Mouse (Mus musculus) MEL (cell line): Measurements from ENCODE around the gene Naa60. TPM values are rescaled to one million over a fixed set of nuclear protein-coding genes. Genes with fewer than 3 reads are reported as not detected.

Experiments used
- DNase-seq: peaks from one replicate; pipeline ENCODE4 v3.0.0; 2011; ENCODE audit warnings: low read depth, low spot score
- H3K27ac ChIP-seq: 2 replicates; pipeline ENCODE4 v1.5.1; 2012; ENCODE audit warnings: low read depth, mild to moderate bottlenecking, control low read depth, low read length, moderate library complexity; ENCODE audit not compliant: control insufficient read depth
- H3K27me3 ChIP-seq, 2 experiments: fragments of 150-350 bp in 1 of 2; sonication (generic) in 1 of 2; 2 replicates each; pipeline ENCODE4 v1.6.1; 2012; ENCODE audit warnings: low read length in 2 of 2, mild to moderate bottlenecking in 2 of 2, improper control_type of control experiment in 1 of 2, moderate library complexity in 1 of 2; ENCODE audit not compliant: insufficient read depth in 2 of 2, control insufficient read depth in 1 of 2
- H3K36me3 ChIP-seq, 2 experiments: 2 replicates each; pipeline ENCODE4 v1.6.1; 2012 to 2014; ENCODE audit warnings: low read length in 2 of 2, improper control_type of control experiment in 1 of 2, inconsistent platforms in 1 of 2, mild to moderate bottlenecking in 1 of 2; ENCODE audit not compliant: insufficient read depth in 2 of 2, control insufficient read depth in 1 of 2
- H3K4me1 ChIP-seq, 2 experiments: fragments of 150-350 bp in 1 of 2; sonication (generic) in 1 of 2; 2 replicates each; pipeline ENCODE4 v1.6.1; 2012; ENCODE audit warnings: low read length in 2 of 2, improper control_type of control experiment in 1 of 2, mild to moderate bottlenecking in 1 of 2; ENCODE audit not compliant: insufficient read depth in 2 of 2, control insufficient read depth in 1 of 2
- H3K4me3 ChIP-seq, 2 experiments: fragments of 150-350 bp in 1 of 2; sonication (generic) in 1 of 2; 2 replicates each; pipeline ENCODE4 v1.5.1; 2012; ENCODE audit warnings: low read depth in 2 of 2, low read length in 2 of 2, mild to moderate bottlenecking in 2 of 2, moderate library complexity in 2 of 2, control low read depth in 1 of 2, improper control_type of control experiment in 1 of 2; ENCODE audit not compliant: control insufficient read depth in 1 of 2, insufficient read depth in 1 of 2
- H3K79me2 ChIP-seq: 2 replicates; pipeline ENCODE4 v1.6.1; 2012; ENCODE audit warnings: mild to moderate bottlenecking, low read length, moderate library complexity; ENCODE audit not compliant: control insufficient read depth, poor library complexity, insufficient read depth
- H3K9ac ChIP-seq: 2 replicates; pipeline ENCODE4 v1.6.1; 2012; ENCODE audit warnings: low read depth, mild to moderate bottlenecking, control low read depth, low read length, moderate library complexity; ENCODE audit not compliant: control insufficient read depth, poor library complexity, severe bottlenecking
- H3K9me3 ChIP-seq: fragments of 150-350 bp; sonication (generic); replicated peaks from 2 replicates; pipeline ENCODE4 v1.6.1; 2012; ENCODE audit warnings: mild to moderate bottlenecking, low read length, improper control_type of control experiment, moderate library complexity; ENCODE audit not compliant: insufficient read depth
- BHLHE40 ChIP-seq: IDR thresholded peaks from 2 replicates; pipeline ENCODE4 v1.6.1; 2012; ENCODE audit warnings: low read depth, mild to moderate bottlenecking, inconsistent platforms, low read length, improper control_type of control experiment, borderline replicate concordance
- CHD2 ChIP-seq: IDR thresholded peaks from 2 replicates; pipeline ENCODE4 v1.6.1; 2011; ENCODE audit warnings: low read length, improper control_type of control experiment
- E2F4 ChIP-seq: IDR thresholded peaks from 2 replicates; pipeline ENCODE4 v1.6.1; 2011; ENCODE audit warnings: low read depth, low read length, improper control_type of control experiment, borderline replicate concordance
- ELF1 ChIP-seq: IDR thresholded peaks from 2 replicates; pipeline ENCODE4 v1.6.1; 2014; ENCODE audit warnings: low read depth, mild to moderate bottlenecking, inconsistent platforms, low read length, improper control_type of control experiment, moderate library complexity
- ETS1 ChIP-seq: IDR thresholded peaks from 2 replicates; pipeline ENCODE4 v1.6.1; 2012; ENCODE audit warnings: low read depth, mild to moderate bottlenecking, inconsistent platforms, low read length, improper control_type of control experiment, moderate library complexity
- GABPA ChIP-seq: IDR thresholded peaks from 2 replicates; pipeline ENCODE4 v1.6.1; 2012; ENCODE audit warnings: low read depth, mild to moderate bottlenecking, inconsistent platforms, low read length, improper control_type of control experiment, moderate library complexity
- JUND ChIP-seq: IDR thresholded peaks from 2 replicates; pipeline ENCODE4 v1.6.1; 2011; ENCODE audit warnings: low read depth, mild to moderate bottlenecking, improper control_type of control experiment, low read length
- KAT2A ChIP-seq: conservative IDR thresholded peaks from 2 replicates; pipeline ENCODE4 v1.6.1; 2012; ENCODE audit warnings: low read depth, low read length, improper control_type of control experiment, inconsistent platforms
- MAFK ChIP-seq: IDR thresholded peaks from 2 replicates; pipeline ENCODE4 v1.6.1; 2011; ENCODE audit warnings: low read depth, mild to moderate bottlenecking, low read length, improper control_type of control experiment, borderline replicate concordance
- MAX ChIP-seq: IDR thresholded peaks from 2 replicates; pipeline ENCODE4 v1.6.1; 2011; ENCODE audit warnings: low read length, improper control_type of control experiment
- NELFE ChIP-seq: IDR thresholded peaks from 2 replicates; pipeline ENCODE4 v1.6.1; 2011; ENCODE audit warnings: low read depth, low read length, improper control_type of control experiment
- NRF1 ChIP-seq: IDR thresholded peaks from 2 replicates; pipeline ENCODE4 v1.6.1; 2014; ENCODE audit warnings: low read depth, mild to moderate bottlenecking, inconsistent platforms, low read length, improper control_type of control experiment, moderate library complexity; ENCODE audit not compliant: poor library complexity, insufficient read depth, severe bottlenecking
- POLR2A ChIP-seq, 2 experiments: IDR thresholded peaks; 2 replicates each; pipeline ENCODE4 v1.6.1; 2011 to 2012; ENCODE audit warnings: low read length in 2 of 2, mild to moderate bottlenecking in 2 of 2, control low read depth in 1 of 2, improper control_type of control experiment in 1 of 2, low read depth in 1 of 2, moderate library complexity in 1 of 2; ENCODE audit not compliant: control insufficient read depth in 1 of 2, insufficient read depth in 1 of 2, poor library complexity in 1 of 2
- SIN3A ChIP-seq: IDR thresholded peaks from 2 replicates; pipeline ENCODE4 v1.6.1; 2012; ENCODE audit warnings: low read length, improper control_type of control experiment, inconsistent platforms
- TAL1 ChIP-seq: IDR thresholded peaks from 2 replicates; pipeline ENCODE4 v1.6.1; 2012; ENCODE audit warnings: mild to moderate bottlenecking, inconsistent platforms, low read length, moderate library complexity, mixed read lengths
- UBTF ChIP-seq: IDR thresholded peaks from 2 replicates; pipeline ENCODE4 v1.6.1; 2012; ENCODE audit warnings: low read depth, mild to moderate bottlenecking, inconsistent platforms, low read length, improper control_type of control experiment, moderate library complexity, borderline replicate concordance; ENCODE audit not compliant: insufficient read depth
- USF2 ChIP-seq, 2 experiments: IDR thresholded peaks; 2 replicates each; pipeline ENCODE4 v1.6.1; 2011 to 2012; ENCODE audit warnings: improper control_type of control experiment in 2 of 2, low read length in 2 of 2, borderline replicate concordance in 1 of 2, inconsistent platforms in 1 of 2, low read depth in 1 of 2, mild to moderate bottlenecking in 1 of 2; ENCODE audit not compliant: insufficient read depth in 1 of 2
- ZKSCAN1 ChIP-seq: IDR thresholded peaks from 2 replicates; pipeline ENCODE4 v1.6.1; 2012; ENCODE audit warnings: low read depth, mild to moderate bottlenecking, inconsistent platforms, low read length, improper control_type of control experiment, moderate library complexity
- ZMIZ1 ChIP-seq: IDR thresholded peaks from 2 replicates; pipeline ENCODE4 v1.6.1; 2012; ENCODE audit warnings: low read depth, mild to moderate bottlenecking, inconsistent platforms, low read length, improper control_type of control experiment, moderate library complexity
- polyA plus RNA-seq, 2 experiments: library from polyadenylated mRNA; stranded (reverse) in 1 of 2; unstranded in 1 of 2; fragments of >175 nt in 1 of 2; fragments of >200 nt in 1 of 2; gene quantifications; 2 replicates each; pipeline versions ENCODE4 v1.2.1 to v1.2.4; 2012; ENCODE audit warnings: low replicate concordance in 2 of 2, low read depth in 1 of 2; ENCODE audit not compliant: insufficient read length in 2 of 2, insufficient read depth in 1 of 2, missing spikeins in 1 of 2
- total RNA-seq: library from RNA; depleted of rRNA; stranded (reverse); fragments of 300-350 nt; gene quantifications from 2 replicates; pipeline ENCODE4 v1.2.3, GENCODE M21; 2012

The Naa60 gene
- total and polyA plus RNA-seq, 3 experiments = 28.0 to 67.5 TPM; not detected in 1

DNA sequence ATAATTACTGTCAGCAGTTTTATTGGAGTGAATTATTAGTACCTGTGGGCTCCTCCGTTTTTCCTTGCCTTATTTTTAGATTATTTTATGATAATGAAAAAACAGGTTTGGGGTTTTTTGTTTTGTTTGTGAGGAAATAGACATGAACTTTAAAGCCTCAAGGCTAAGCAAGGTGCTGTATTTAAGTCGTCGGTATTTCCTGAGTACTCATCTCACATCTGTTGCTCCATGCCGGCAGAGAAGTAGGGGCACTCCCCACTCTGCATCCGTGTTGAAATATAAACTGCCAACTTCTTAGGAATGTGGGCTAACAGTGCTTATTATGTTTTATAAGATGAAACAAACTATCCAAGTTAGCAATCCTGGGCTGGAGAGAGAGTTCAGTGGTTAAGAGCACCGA, 23.9 kb downstream of the Naa60 start:
- H3K9me3 ChIP-seq = no peaks in the 10 kb centered on the region
- H3K27me3 ChIP-seq = no peaks in the 10 kb centered on the region
- peaks cover 7 to 13% of the 10 kb centered on the region in 2 experiments for H3K36me3 ChIP-seq
- H3K79me2 ChIP-seq = 0 out of 2 replicates have a peak, but pooled peaks cover 2% of the 10 kb centered on the region
- no peak for TF ChIP-seq JUND
- TF ChIP-seq SIN3A = no peak
- TF ChIP-seq TAL1 = no peak
- no peak for TF ChIP-seq UBTF
- TF ChIP-seq ZMIZ1 = no peak
- no peak for TF ChIP-seq CHD2
- no peak for TF ChIP-seq KAT2A
- TF ChIP-seq NRF1 = no peak
- TF ChIP-seq USF2 (IDR thresholded peaks at IDR 0.05; ENCODE audit: borderline replicate concordance in 1 of 2, insufficient read depth in 1 of 2, low read depth in 1 of 2, low read length in 2 of 2) = no peak
- TF ChIP-seq ZKSCAN1 = no peak
- TF ChIP-seq E2F4 = no peak
- TF ChIP-seq POLR2A (IDR thresholded peaks at IDR 0.05; ENCODE audit: control insufficient read depth in 1 of 2, insufficient read depth in 1 of 2, low read depth in 1 of 2, low read length in 2 of 2, poor library complexity in 1 of 2) = no peak
- TF ChIP-seq MAX = no peak
- no peak for TF ChIP-seq NELFE
- TF ChIP-seq ETS1 = no peak
- no peak overlapping the region for H3K9ac ChIP-seq
- no peak for DNase-seq
- H3K27ac ChIP-seq = no peak overlapping the region; the same call in 1 of the 2 replicates
- peaks cover 0 to 14% of the 10 kb centered on the region in 2 experiments; a peak in 3 of 4 replicates for H3K4me1 ChIP-seq
- H3K4me3 ChIP-seq = no peak overlapping the region

DNA sequence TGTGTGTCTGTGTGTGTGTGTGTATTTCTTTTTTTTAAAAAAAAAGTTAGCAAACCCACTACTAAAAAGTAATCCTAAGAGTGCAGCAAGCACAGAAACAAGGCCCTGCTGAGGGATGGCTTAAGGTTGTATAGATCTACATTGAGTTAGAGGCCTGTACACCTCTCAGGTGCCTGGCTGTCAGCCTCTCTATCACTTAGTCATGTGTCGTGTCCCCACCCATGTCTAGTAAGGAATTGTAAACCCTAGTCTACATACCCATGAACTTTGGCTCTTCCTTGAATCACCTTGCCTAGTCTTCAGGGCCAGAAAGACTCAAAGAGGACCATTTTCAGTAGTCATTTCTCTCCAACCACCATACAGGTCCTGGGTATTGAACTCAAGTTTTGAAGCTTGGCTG, 24.4 kb downstream of the Naa60 start:
- TF ChIP-seq GABPA = no peak
- no peak for TF ChIP-seq MAFK
- no peak for TF ChIP-seq BHLHE40
- no peak for TF ChIP-seq NELFE
- no peak for TF ChIP-seq ETS1
- no peak for TF ChIP-seq ELF1
- TF ChIP-seq CHD2 = no peak
- H3K4me1 ChIP-seq = peaks cover 0 to 14% of the 10 kb centered on the region in 2 experiments; a peak in 3 of 4 replicates
- no peak overlapping the region for H3K9ac ChIP-seq
- H3K27ac ChIP-seq = no peak overlapping the region
- no peaks in the 10 kb centered on the region for H3K9me3 ChIP-seq
- 0 out of 2 replicates have a peak, but pooled peaks cover 2% of the 10 kb centered on the region for H3K79me2 ChIP-seq
- H3K4me3 ChIP-seq = no peak overlapping the region
- peaks cover 7 to 13% of the 10 kb centered on the region in 2 experiments for H3K36me3 ChIP-seq
- DNase-seq = no peak
- H3K27me3 ChIP-seq = no peaks in the 10 kb centered on the region
